Comparison of ENCODE assay signal across 18 mouse cellular contexts in genomic region chr9:61271243-61271642, GRCm38 (mm10).
DNase-seq lines count a peak whose midpoint lies in the region; ATAC-seq and TF ChIP-seq lines count a peak whose summit lies in the region.
"Had no signal": no experiment of that assay in that cellular context is flagged by ENCODE, and none has a peak within 500 bp of the region (broad histone marks: within the 10 kb centered on the region; RNA-seq: fewer than 3 reads in every experiment).

No protein-coding gene starts in this region.

- no peak for ATAC-seq in liver, embryonic 12.5 days
- ATAC-seq: activated CD4-positive, CD25-positive, alpha-beta regulatory T cell, adult 4 months; CD4-positive, CD25-positive, alpha-beta regulatory T cell, adult 4 months; Patski had no signal

- no peak for TF ChIP-seq POLR2A in liver, adult 2 months (IDR thresholded peaks at IDR 0.05; ENCODE audit: extremely low read depth, insufficient read depth, low read length)

- TF ChIP-seq CTCF in liver, adult 2 months (IDR thresholded peaks at IDR 0.05; ENCODE audit: low read depth, low read length), result no peak

- peaks cover 10% of the 10 kb centered on the region for H3K4me1 ChIP-seq in liver, adult 2 months (ENCODE audit: control insufficient read depth, insufficient read depth, low read length)
- H3K4me1 ChIP-seq in liver, embryonic 12.5 days, result no peaks in the 10 kb centered on the region

- no peaks in the 10 kb centered on the region for H3K36me3 ChIP-seq in liver, adult 2 months (ENCODE audit: control insufficient read depth, insufficient read depth, low read length)
- H3K36me3 ChIP-seq in liver, embryonic 12.5 days, result no peaks in the 10 kb centered on the region
- H3K36me3 ChIP-seq: G1E had no signal

- no peak overlapping the region for H3K4me3 ChIP-seq in liver, adult 2 months (ENCODE audit: insufficient read depth, low read depth, low read length)
- no peak overlapping the region for H3K4me3 ChIP-seq in liver, embryonic 12.5 days

- no peak overlapping the region for H3K4me2 ChIP-seq in liver, embryonic 12.5 days

- no peak overlapping the region for H3K9ac ChIP-seq in liver, adult 2 months (ENCODE audit: low read depth, low read length)
- no peak overlapping the region for H3K9ac ChIP-seq in liver, embryonic 12.5 days

- DNase-seq in liver, adult 2 months (ENCODE audit: extremely low read depth, low read depth, low spot score), result peak; percentile 60
- peak; percentile 69 for DNase-seq in yolk sac, embryonic 10.5 days (ENCODE audit: low spot score)
- DNase-seq in heart, postnatal 4 days, result no peak
- DNase-seq: adrenal gland, adult 2 months; adrenal gland, adult 8-10 months; adrenal gland, postnatal 10 days; adrenal gland, postnatal 14 days; adrenal gland, postnatal 25 days; adrenal gland, postnatal 36 days; B cell, adult 2 months; cerebellum, adult 11 months; cerebellum, adult 11-12 months; cerebellum, adult 18-20 months had no signal

- WGBS in liver, adult 2 months, result 48% methylated on average over 1 of the region's 1 CpGs
- WGBS in liver, embryonic 12.5 days (ENCODE audit: insufficient replicate concordance), result 58% methylated on average over 1 of the region's 1 CpGs

- no peaks in the 10 kb centered on the region for H3K79me2 ChIP-seq in liver, adult 2 months (ENCODE audit: control insufficient read depth, insufficient read depth, low read length)

- no peak overlapping the region for H3K27ac ChIP-seq in liver, adult 2 months (replicated peaks; ENCODE audit: insufficient read depth, low read depth, low read length)
- H3K27ac ChIP-seq in liver, embryonic 12.5 days, result no peak overlapping the region

- no peaks in the 10 kb centered on the region for H3K9me3 ChIP-seq in liver, embryonic 12.5 days (replicated peaks)
- H3K9me3 ChIP-seq: G1E had no signal

- peaks cover 6% of the 10 kb centered on the region; the same call in 1 of the 2 replicates for H3K27me3 ChIP-seq in liver, adult 2 months (ENCODE audit: control insufficient read depth, insufficient read depth, low read length)
- H3K27me3 ChIP-seq in liver, embryonic 12.5 days (replicated peaks), result peaks cover 59% of the 10 kb centered on the region
- H3K27me3 ChIP-seq: Patski had no signal
